Mouse (Mus musculus): ENCODE data around the gene Lgr5.

GRCm38 (mm10) chr10:115587301-115587969 lies at the start of gene Lgr5:
- TF ChIP-seq POLR2A (IDR thresholded peaks at IDR 0.05; ENCODE audit: extremely low read depth, insufficient read depth, low read length) (no peak), CTCF (IDR thresholded peaks at IDR 0.05; ENCODE audit: low read depth, low read length) (peak; percentile 39)

All from liver, adult 2 months (tissue).